23 mouse cellular contexts compared by ENCODE assay signal in the genomic region with DNA sequence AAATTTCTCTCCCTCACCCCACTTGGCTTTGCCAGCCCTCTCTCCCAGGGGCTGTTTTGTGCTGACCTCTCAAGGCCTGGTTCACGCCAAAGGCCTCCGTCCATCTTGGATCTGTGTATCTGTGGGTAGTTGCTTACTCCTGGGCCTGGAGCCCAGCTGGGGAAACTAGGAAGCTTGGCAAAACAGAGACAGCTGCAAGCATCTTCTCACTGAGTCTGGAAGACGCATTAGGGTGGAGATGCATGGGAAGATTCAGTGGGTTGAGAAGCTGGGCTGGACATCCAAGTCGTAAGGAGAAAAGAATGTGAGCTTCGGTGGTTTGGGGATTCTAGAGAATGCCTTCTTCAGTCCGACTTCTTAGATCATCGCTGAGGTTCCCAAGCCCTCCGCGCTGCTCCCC. TPM values are rescaled to one million over a fixed set of nuclear protein-coding genes. Genes with fewer than 3 reads are reported as not detected.
DNase-seq lines count a peak whose midpoint lies in the region; ATAC-seq and TF ChIP-seq lines count a peak whose summit lies in the region.
"Had no signal": no experiment of that assay in that cellular context is flagged by ENCODE, and none has a peak within 500 bp of the region (broad histone marks: within the 10 kb centered on the region; RNA-seq: fewer than 3 reads in every experiment).

No protein-coding gene starts in this region.

- no peak overlapping the region for H3K4me3 ChIP-seq in forebrain, embryonic 10.5 days
- H3K4me3 ChIP-seq in forebrain, embryonic 16.5 days (replicated peaks; ENCODE audit: low read length), result no peak overlapping the region
- H3K4me3 ChIP-seq in intestine, embryonic 14.5 days (ENCODE audit: low read depth, low read length), result no peak overlapping the region
- H3K4me3 ChIP-seq in intestine, postnatal 0 days (ENCODE audit: low read depth, low read length), result no peak overlapping the region
- H3K4me3 ChIP-seq in stomach, postnatal 0 days (ENCODE audit: low read depth, low read length), result no peak overlapping the region
- H3K4me3 ChIP-seq: embryonic facial prominence, embryonic 15.5 days; forebrain, embryonic 12.5 days; heart, embryonic 15.5 days; midbrain, embryonic 10.5 days had no signal

- TF ChIP-seq EP300 in stomach, postnatal 0 days (optimal IDR thresholded peaks at IDR 0.05), result no peak

- intact Hi-C loops in heart, postnatal 10 days (cut with DNase I), result no loop called here

- WGBS in forebrain, embryonic 10.5 days, result 87% methylated on average over 9 of the region's 9 CpGs
- WGBS in forebrain, embryonic 16.5 days, result 85% methylated on average over 9 of the region's 9 CpGs
- WGBS in intestine, embryonic 14.5 days, result 73% methylated on average over 9 of the region's 9 CpGs
- WGBS in intestine, postnatal 0 days, result 65% methylated on average over 9 of the region's 9 CpGs
- 67% methylated on average over 9 of the region's 9 CpGs for WGBS in stomach, postnatal 0 days

- H3K36me3 ChIP-seq in forebrain, embryonic 10.5 days (replicated peaks), result no peaks in the 10 kb centered on the region
- no peaks in the 10 kb centered on the region for H3K36me3 ChIP-seq in forebrain, embryonic 16.5 days (ENCODE audit: control insufficient read depth, insufficient read depth)
- H3K36me3 ChIP-seq in intestine, embryonic 14.5 days (ENCODE audit: control insufficient read depth, insufficient read depth, low read length), result no peaks in the 10 kb centered on the region
- H3K36me3 ChIP-seq in intestine, postnatal 0 days (ENCODE audit: control insufficient read depth, insufficient read depth), result no peaks in the 10 kb centered on the region
- H3K36me3 ChIP-seq in stomach, postnatal 0 days (ENCODE audit: control insufficient read depth, insufficient read depth, low read length), result no peaks in the 10 kb centered on the region
- H3K36me3 ChIP-seq: embryonic facial prominence, embryonic 15.5 days; forebrain, embryonic 12.5 days; heart, embryonic 15.5 days; midbrain, embryonic 10.5 days had no signal

- peak overlapping the region; percentile 59; the same call in 1 of the 2 replicates for H3K27ac ChIP-seq in forebrain, embryonic 10.5 days
- no peak overlapping the region for H3K27ac ChIP-seq in forebrain, embryonic 16.5 days (ENCODE audit: low read length)
- H3K27ac ChIP-seq in intestine, embryonic 14.5 days (ENCODE audit: low read depth), result peak overlapping the region; percentile 14; the same call in 1 of the 2 replicates
- no peak overlapping the region for H3K27ac ChIP-seq in intestine, postnatal 0 days (ENCODE audit: low read depth, low read length)
- H3K27ac ChIP-seq in stomach, postnatal 0 days (replicated peaks), result no peak overlapping the region
- H3K27ac ChIP-seq: embryonic facial prominence, embryonic 15.5 days; forebrain, embryonic 12.5 days; heart, embryonic 15.5 days; midbrain, embryonic 10.5 days had no signal

- peaks cover 52% of the 10 kb centered on the region for H3K4me1 ChIP-seq in forebrain, embryonic 10.5 days
- H3K4me1 ChIP-seq in forebrain, embryonic 16.5 days (replicated peaks; ENCODE audit: control insufficient read depth, insufficient read depth, low read length), result peaks cover 15% of the 10 kb centered on the region
- H3K4me1 ChIP-seq in intestine, embryonic 14.5 days (replicated peaks; ENCODE audit: control insufficient read depth, insufficient read depth, low read length), result 0 out of 2 replicates have a peak, but pooled peaks cover 6% of the 10 kb centered on the region
- no peaks in the 10 kb centered on the region for H3K4me1 ChIP-seq in intestine, postnatal 0 days (replicated peaks; ENCODE audit: control insufficient read depth, insufficient read depth, low read length)
- no peaks in the 10 kb centered on the region for H3K4me1 ChIP-seq in stomach, postnatal 0 days (replicated peaks; ENCODE audit: control insufficient read depth, insufficient read depth)

- no peak for ATAC-seq in forebrain, embryonic 16.5 days
- ATAC-seq in intestine, embryonic 14.5 days (replicated peaks; ENCODE audit: low FRiP score, low TSS enrichment, low read depth), result no peak
- no peak for ATAC-seq in intestine, postnatal 0 days
- ATAC-seq in stomach, postnatal 0 days (ENCODE audit: low FRiP score, low TSS enrichment), result peak; percentile 25; the same call in 1 of the 2 replicates
- ATAC-seq: hindbrain, embryonic 16.5 days had no signal

- no peak overlapping the region for H3K9ac ChIP-seq in forebrain, embryonic 16.5 days (replicated peaks; ENCODE audit: low read depth, low read length)
- H3K9ac ChIP-seq in intestine, embryonic 14.5 days (ENCODE audit: low read length), result no peak overlapping the region
- H3K9ac ChIP-seq in intestine, postnatal 0 days (ENCODE audit: low read depth, low read length), result no peak overlapping the region
- H3K9ac ChIP-seq in stomach, postnatal 0 days (ENCODE audit: low read length), result no peak overlapping the region
- H3K9ac ChIP-seq: embryonic facial prominence, embryonic 15.5 days; forebrain, embryonic 12.5 days; heart, embryonic 15.5 days; lung, embryonic 14.5 days had no signal

- H3K4me2 ChIP-seq in forebrain, embryonic 16.5 days (ENCODE audit: low read length), result no peak overlapping the region
- no peak overlapping the region for H3K4me2 ChIP-seq in intestine, embryonic 14.5 days (ENCODE audit: low read length)
- no peak overlapping the region for H3K4me2 ChIP-seq in intestine, postnatal 0 days (replicated peaks; ENCODE audit: low read depth)
- no peak overlapping the region for H3K4me2 ChIP-seq in stomach, postnatal 0 days (replicated peaks; ENCODE audit: low read depth)
- H3K4me2 ChIP-seq: embryonic facial prominence, embryonic 15.5 days; forebrain, embryonic 12.5 days; heart, embryonic 15.5 days; lung, embryonic 14.5 days had no signal

- H3K9me3 ChIP-seq in forebrain, embryonic 10.5 days, result peaks cover under 1% of the 10 kb centered on the region; the same call in 1 of the 2 replicates
- no peaks in the 10 kb centered on the region for H3K9me3 ChIP-seq in forebrain, embryonic 16.5 days (ENCODE audit: control insufficient read depth, low read length)
- no peaks in the 10 kb centered on the region for H3K9me3 ChIP-seq in intestine, embryonic 14.5 days (ENCODE audit: control insufficient read depth, low read length)
- H3K9me3 ChIP-seq in intestine, postnatal 0 days (ENCODE audit: control insufficient read depth), result no peaks in the 10 kb centered on the region
- no peaks in the 10 kb centered on the region for H3K9me3 ChIP-seq in stomach, postnatal 0 days (ENCODE audit: control insufficient read depth, low read length)
- H3K9me3 ChIP-seq: embryonic facial prominence, embryonic 15.5 days; forebrain, embryonic 12.5 days; heart, embryonic 15.5 days had no signal

- DNase-seq in forebrain, embryonic 10.5 days (ENCODE audit: extremely low spot score, low spot score), result no peak
- DNase-seq in intestine, embryonic 14.5 days (ENCODE audit: low spot score), result no peak
- DNase-seq in heart, postnatal 10 days, result peak; percentile 44 to 54
- DNase-seq in stomach, postnatal 0 days (ENCODE audit: low spot score), result no peak
- DNase-seq in cerebellum, postnatal 25 days, result no peak
- no peak for DNase-seq in adrenal gland, postnatal 10 days
- DNase-seq: adrenal gland, adult 2 months; cerebellum, adult 11-12 months; kidney, adult 8-10 months; kidney, postnatal 25 days; layer of hippocampus, adult 9-11 months; lung, embryonic 14.5 days; lung, postnatal 4 days; right cerebral cortex, adult 18-20 months; spleen, adult 18-20 months had no signal

- H3K27me3 ChIP-seq in forebrain, embryonic 10.5 days (ENCODE audit: poor library complexity, severe bottlenecking), result peaks cover 54% of the 10 kb centered on the region
- H3K27me3 ChIP-seq in forebrain, embryonic 16.5 days (replicated peaks; ENCODE audit: control insufficient read depth, insufficient read depth, low read length), result peaks cover 12% of the 10 kb centered on the region; the same call in 1 of the 2 replicates
- H3K27me3 ChIP-seq in intestine, embryonic 14.5 days (replicated peaks; ENCODE audit: control insufficient read depth, insufficient read depth, low read length), result peaks cover 15% of the 10 kb centered on the region
- 0 out of 2 replicates have a peak, but pooled peaks cover 13% of the 10 kb centered on the region for H3K27me3 ChIP-seq in intestine, postnatal 0 days (replicated peaks; ENCODE audit: control insufficient read depth, insufficient read depth, low read length)
- H3K27me3 ChIP-seq in stomach, postnatal 0 days (ENCODE audit: control insufficient read depth, insufficient read depth, low read length), result no peaks in the 10 kb centered on the region

- no peak for TF ChIP-seq CTCF in intestine, postnatal 0 days (IDR thresholded peaks at IDR 0.05; ENCODE audit: low read depth)
- TF ChIP-seq CTCF in stomach, postnatal 0 days (IDR thresholded peaks at IDR 0.05; ENCODE audit: low read depth), result no peak

RNA-seq across cellular contexts. Expression of gene Oaf, which starts 34.0 kb away (rescaled TPM):
- 42.1 and 46.5 TPM in 2 replicates for polyA plus RNA-seq in forebrain, embryonic 10.5 days (2016; fragmentation: Nextera tagmentation; extraction: Ambion mirVana)
- polyA plus RNA-seq in forebrain, embryonic 16.5 days (2015; fragmentation: Nextera tagmentation; extraction: Ambion mirVana), result 5.7 and 10.5 TPM in 2 replicates
- 108 and 118 TPM in 2 replicates for polyA plus RNA-seq in intestine, embryonic 14.5 days (2014; fragmentation: Nextera tagmentation; extraction: Ambion mirVana)
- 39.7 and 45.5 TPM in 2 replicates for polyA plus RNA-seq in intestine, postnatal 0 days (2015; fragmentation: Nextera tagmentation; extraction: Ambion mirVana)
- 10 to 100 TPM; 24.3 to 28.6 TPM for total RNA-seq in heart, postnatal 10 days (2021)
- 30.9 and 31.9 TPM in 2 replicates for polyA plus RNA-seq in stomach, postnatal 0 days (2015; fragmentation: Nextera tagmentation; extraction: Ambion mirVana)
- total RNA-seq in adrenal gland, postnatal 10 days (2021), result 10 to 100 TPM; 24.8 to 46.9 TPM

RNA-seq across cellular contexts. Expression of gene Trim29, which starts 36.9 kb away (rescaled TPM):
- 1.2 and 1.4 TPM in 2 replicates for polyA plus RNA-seq in forebrain, embryonic 10.5 days (2016; fragmentation: Nextera tagmentation; extraction: Ambion mirVana)
- polyA plus RNA-seq in forebrain, embryonic 16.5 days (2015; fragmentation: Nextera tagmentation; extraction: Ambion mirVana), result 0.17 TPM in 1 of 2 replicates, not detected in the other
- polyA plus RNA-seq in intestine, embryonic 14.5 days (2014; fragmentation: Nextera tagmentation; extraction: Ambion mirVana), result 1.3 and 1.5 TPM in 2 replicates
- polyA plus RNA-seq in intestine, postnatal 0 days (2015; fragmentation: Nextera tagmentation; extraction: Ambion mirVana), result 0.26 and 0.38 TPM in 2 replicates
- under 1 TPM; 0.12 to 0.17 TPM for total RNA-seq in heart, postnatal 10 days (2021)
- 71.2 and 75.3 TPM in 2 replicates for polyA plus RNA-seq in stomach, postnatal 0 days (2015; fragmentation: Nextera tagmentation; extraction: Ambion mirVana)
- under 1 TPM in 1 of 2 experiments, not detected in 1; 0.12 TPM for total RNA-seq in adrenal gland, postnatal 10 days (2021)
- total RNA-seq: MEL had no signal
- polyA plus RNA-seq: hindbrain, embryonic 16.5 days had no signal

Comparison
In these comparisons a context has a peak if more than half of its experiments do, and no peak if none do; other contexts are left out.
1. H3K27ac ChIP-seq: peak in forebrain, embryonic 10.5 days (single experiment) and intestine, embryonic 14.5 days (single experiment); none in forebrain, embryonic 16.5 days (single experiment), intestine, postnatal 0 days (single experiment) and stomach, postnatal 0 days (single experiment).
2. DNase-seq: peak in heart, postnatal 10 days (2 of 2); none in forebrain, embryonic 10.5 days (single experiment), intestine, embryonic 14.5 days (single experiment), stomach, postnatal 0 days (single experiment), cerebellum, postnatal 25 days (0 of 2) and adrenal gland, postnatal 10 days (single experiment).
3. RNA of gene Trim29, which starts 36.9 kb away (polyA plus RNA-seq): 71.2 to 75.3 TPM in stomach, postnatal 0 days; 1.3 to 1.5 TPM in intestine, embryonic 14.5 days, 1.2 to 1.4 TPM in forebrain, embryonic 10.5 days, 0.26 to 0.38 TPM in intestine, postnatal 0 days and 0.17 TPM in forebrain, embryonic 16.5 days; every median in the first group is over 10 times any median in the second.